Mouse (Mus musculus) adrenal gland, postnatal 4 days (tissue): ENCODE measurements around the gene Olfr26. TPM values are rescaled to one million over a fixed set of nuclear protein-coding genes. Genes with fewer than 3 reads are reported as not detected.
"Not testable (repeated sequence)": the region's sequence is repeated elsewhere in the genome, so short reads cannot be mapped to it uniquely, and the experiment has no call there.

Experiments
- DNase-seq, 2 experiments: peaks; one replicate each; pipeline ENCODE4 v3.0.0; 2021 to 2022; ENCODE audit warnings: low spot score in 2 of 2, mixed read lengths in 2 of 2
- long read RNA-seq, 2 experiments: library from polyadenylated mRNA; stranded (forward); transcript quantifications; one replicate each; pipeline ENCODE4 v2.0.0; 2021
- total RNA-seq, 2 experiments: library from RNA; stranded (reverse); gene quantifications; 2 replicates each; pipeline ENCODE4 v1.2.3; 2021

The Olfr26 gene
- total RNA-seq: not detected
- long read RNA-seq, experiment 1: 0 reads
- long read RNA-seq, experiment 2: 0 reads

- DNase-seq: no peak
Measured at GRCm38 (mm10) chr9:38854760-38855159, at the start of gene Olfr26. TSS of gene Olfr26 (plus strand) at chr9:38855060.

GRCm38 (mm10) chr9:38805696-38806095, 49.2 kb upstream of the Olfr26 start:
- no peak for DNase-seq

GRCm38 (mm10) chr9:38814314-38814713, 40.5 kb upstream of the Olfr26 start, which contains the start of gene Olfr922:
TSS of gene Olfr922 (plus strand) at chr9:38814614.
- no peak for DNase-seq

GRCm38 (mm10) chr9:38815458-38815986, 39.3 kb upstream of the Olfr26 start:
- DNase-seq: no peak

- no peak for DNase-seq
Measured at GRCm38 (mm10) chr9:38826245-38826644, 28.6 kb upstream of the Olfr26 start, which contains the start of gene Olfr923. TSS of gene Olfr923 (plus strand) at chr9:38826545.

- DNase-seq: no peak
Measured at GRCm38 (mm10) chr9:38833027-38833426, 21.8 kb upstream of the Olfr26 start.

- DNase-seq: no peak
Measured at GRCm38 (mm10) chr9:38844149-38844548, 10.7 kb upstream of the Olfr26 start, which contains the start of gene Olfr924. TSS of gene Olfr924 (plus strand) at chr9:38844449.

GRCm38 (mm10) chr9:38874880-38875279, 20.0 kb downstream of the Olfr26 start:
- not testable (repeated sequence) for DNase-seq

GRCm38 (mm10) chr9:38876826-38877225, 22.0 kb downstream of the Olfr26 start, which contains the start of gene Olfr926:
TSS of gene Olfr926 (plus strand) at chr9:38877126.
- DNase-seq: no peak

Other genes starting within 250 kb of the Olfr26 start
- not detected for gene Olfr914, start 250.0 kb upstream of the Olfr26 start, total RNA-seq
- gene Olfr916, start 195.2 kb upstream of the Olfr26 start, total RNA-seq: not detected
- gene Olfr917, start 189.2 kb upstream of the Olfr26 start, total RNA-seq: not detected
- not detected for gene Olfr918, start 180.5 kb upstream of the Olfr26 start, total RNA-seq
- gene Olfr919, start 151.4 kb upstream of the Olfr26 start, total RNA-seq: not detected
- 10 to 100 TPM; 46.4 to 53.4 TPM for gene Vwa5a, start 136.8 kb upstream of the Olfr26 start, total RNA-seq
- under 1 TPM; 0.48 to 0.51 TPM for gene Olfr920, start 102.8 kb upstream of the Olfr26 start, total RNA-seq
- not detected for gene Olfr921, start 82.0 kb upstream of the Olfr26 start, total RNA-seq
- gene Olfr922, start 40.4 kb upstream of the Olfr26 start, total RNA-seq: not detected
- not detected for gene Olfr923, start 28.5 kb upstream of the Olfr26 start, total RNA-seq
- not detected for gene Olfr924, start 10.6 kb upstream of the Olfr26 start, total RNA-seq
- not detected for gene Olfr926, start 22.1 kb downstream of the Olfr26 start, total RNA-seq
- not detected for gene Olfr930, start 74.7 kb downstream of the Olfr26 start, total RNA-seq
- gene Olfr933, start 117.3 kb downstream of the Olfr26 start, total RNA-seq: under 1 TPM in 1 of 2 experiments, not detected in 1; 0.11 TPM
- gene Olfr934, start 133.3 kb downstream of the Olfr26 start, total RNA-seq: not detected
- not detected for gene Olfr935, start 144.6 kb downstream of the Olfr26 start, total RNA-seq
- not detected for gene Olfr146, start 168.3 kb downstream of the Olfr26 start, total RNA-seq
- gene Olfr937, start 209.9 kb downstream of the Olfr26 start, total RNA-seq: not detected
- not detected for gene Olfr938, start 223.8 kb downstream of the Olfr26 start, total RNA-seq